Mouse (Mus musculus) embryo, embryonic 11 days (tissue): ENCODE measurements around the gene Olfr1162.
"Not testable (repeated sequence)": the region's sequence is repeated elsewhere in the genome, so short reads cannot be mapped to it uniquely, and the experiment has no call there.

ENCODE experiments used
- DNase-seq: peaks from one replicate; pipeline ENCODE4 v3.0.0-alpha.2; 2015

Gene Olfr1162

DNA sequence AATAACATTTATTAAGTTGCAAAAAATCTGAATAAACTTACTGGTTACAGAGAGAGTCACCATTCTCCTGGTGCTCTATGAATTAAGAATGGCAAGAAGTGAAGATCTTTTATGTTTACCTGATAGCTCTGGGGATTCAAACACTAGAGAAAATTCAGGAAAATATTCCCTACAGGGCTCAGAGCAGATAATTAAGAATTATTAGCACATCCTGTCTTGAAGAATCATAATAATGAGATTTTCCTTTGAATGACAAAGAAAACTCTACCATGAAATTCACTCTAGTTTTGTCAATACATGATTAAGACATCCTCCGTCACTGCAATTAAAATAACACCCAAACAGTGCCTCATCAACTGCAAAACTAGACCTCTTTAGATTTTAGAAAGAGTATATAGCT, at the start of gene Olfr1162:
TSS of gene Olfr1162 (minus strand) at position 101 of the 400 bp plus-strand sequence.
- DNase-seq = no peak

DNA sequence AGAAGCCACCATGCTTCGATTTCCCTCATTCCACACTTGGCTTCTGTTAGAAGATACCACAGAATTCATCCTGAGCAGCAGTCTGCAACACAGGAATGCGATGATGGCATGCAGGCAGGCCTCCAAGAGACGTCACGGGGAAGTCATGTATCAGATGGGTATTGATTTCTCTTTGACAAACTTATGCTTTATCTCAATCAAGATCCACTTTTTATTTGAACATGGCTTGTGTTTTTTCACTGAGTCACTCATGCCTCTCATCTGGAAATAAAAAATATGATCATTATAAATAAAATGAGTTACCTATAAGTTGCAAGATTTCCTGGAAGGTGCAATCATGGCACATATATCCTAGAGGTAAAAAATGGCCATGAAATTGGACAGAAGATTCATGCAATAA, 42.9 kb upstream of the Olfr1162 start, which contains the start of gene Olfr1164:
TSS of gene Olfr1164 (minus strand) at position 101 of the 400 bp plus-strand sequence.
- no peak for DNase-seq

DNA sequence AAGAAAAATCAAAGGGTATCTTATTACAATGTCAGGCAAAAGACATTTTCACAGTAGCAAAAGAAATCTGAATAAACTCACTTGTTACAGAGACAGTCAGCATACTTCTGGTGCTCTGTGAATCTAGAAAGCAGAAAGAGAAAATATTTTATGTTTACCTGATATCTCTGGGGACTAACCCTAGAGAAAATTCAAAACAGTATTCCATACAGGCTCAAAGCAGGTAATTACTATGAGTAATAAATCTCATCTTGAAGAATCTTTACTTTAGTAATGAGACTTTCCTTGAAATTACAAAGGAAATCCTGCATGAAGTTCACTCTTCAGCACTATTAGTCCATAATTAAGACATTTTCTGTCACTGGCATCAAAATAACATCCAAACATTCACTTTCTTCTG, 20.8 kb upstream of the Olfr1162 start, which contains the start of gene Olfr1163:
TSS of gene Olfr1163 (minus strand) at position 101 of the 400 bp plus-strand sequence.
- no peak for DNase-seq

DNA sequence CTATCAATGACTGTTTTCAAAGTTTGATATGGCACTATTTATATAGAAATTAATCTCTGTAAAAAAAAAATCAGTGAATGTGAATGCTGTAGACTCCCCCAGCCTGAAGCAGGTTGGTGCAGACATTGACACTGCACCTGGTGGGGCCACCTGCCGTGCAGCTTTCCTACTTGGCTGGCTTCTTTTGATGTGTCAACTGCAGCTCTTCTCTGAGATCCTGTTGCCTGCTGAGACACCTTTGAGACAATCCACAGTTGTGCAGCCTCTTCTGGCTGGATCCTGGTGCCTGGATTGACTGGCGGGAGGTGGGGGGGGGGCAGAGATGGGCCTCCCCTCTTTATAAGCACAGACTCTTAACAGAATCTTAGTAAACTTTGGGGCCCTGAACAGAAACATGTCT, 12.7 kb upstream of the Olfr1162 start:
- DNase-seq = no peak

DNA sequence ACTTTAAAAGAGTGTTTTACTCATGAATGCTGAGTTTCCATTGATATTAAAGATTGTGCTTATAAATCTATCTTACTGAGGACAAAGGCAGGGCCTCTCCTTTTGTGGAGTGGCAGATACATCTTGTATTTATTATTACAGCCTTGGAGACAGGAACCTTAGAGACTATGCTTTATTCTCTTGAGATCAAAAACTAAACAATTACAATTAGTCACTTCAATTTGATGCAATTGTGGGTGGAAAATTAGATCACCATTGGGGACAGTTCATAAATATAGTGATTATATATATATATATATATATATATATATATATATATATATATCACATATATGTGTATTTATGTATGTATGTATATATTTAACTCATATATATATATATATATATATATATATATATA, 13.3 kb downstream of the Olfr1162 start, which contains the start of gene Olfr73:
TSS of gene Olfr73 (minus strand) at position 101 of the 400 bp plus-strand sequence.
- DNase-seq = no peak

DNA sequence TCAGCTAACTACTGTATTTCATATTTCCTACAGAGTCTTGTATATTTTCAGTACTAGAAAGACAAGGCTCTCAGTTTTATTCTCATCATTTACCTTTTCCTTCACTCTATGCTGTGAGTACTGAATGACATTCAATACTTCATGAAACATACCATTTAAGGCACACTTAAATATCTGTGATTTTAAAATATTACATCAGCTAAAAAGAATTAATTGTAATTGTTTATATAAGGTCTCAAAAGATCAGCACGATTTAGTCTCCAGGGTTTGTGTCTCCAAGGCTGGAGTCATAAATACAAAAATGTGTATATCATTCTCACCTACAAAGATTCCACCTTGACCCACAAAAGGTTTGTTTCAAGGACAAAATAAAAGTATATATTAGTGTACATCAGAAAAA, 28.5 kb downstream of the Olfr1162 start, which contains the start of gene Olfr1161:
TSS of gene Olfr1161 (plus strand) at position 301 of the 400 bp plus-strand sequence.
- not testable (repeated sequence) for DNase-seq

DNA sequence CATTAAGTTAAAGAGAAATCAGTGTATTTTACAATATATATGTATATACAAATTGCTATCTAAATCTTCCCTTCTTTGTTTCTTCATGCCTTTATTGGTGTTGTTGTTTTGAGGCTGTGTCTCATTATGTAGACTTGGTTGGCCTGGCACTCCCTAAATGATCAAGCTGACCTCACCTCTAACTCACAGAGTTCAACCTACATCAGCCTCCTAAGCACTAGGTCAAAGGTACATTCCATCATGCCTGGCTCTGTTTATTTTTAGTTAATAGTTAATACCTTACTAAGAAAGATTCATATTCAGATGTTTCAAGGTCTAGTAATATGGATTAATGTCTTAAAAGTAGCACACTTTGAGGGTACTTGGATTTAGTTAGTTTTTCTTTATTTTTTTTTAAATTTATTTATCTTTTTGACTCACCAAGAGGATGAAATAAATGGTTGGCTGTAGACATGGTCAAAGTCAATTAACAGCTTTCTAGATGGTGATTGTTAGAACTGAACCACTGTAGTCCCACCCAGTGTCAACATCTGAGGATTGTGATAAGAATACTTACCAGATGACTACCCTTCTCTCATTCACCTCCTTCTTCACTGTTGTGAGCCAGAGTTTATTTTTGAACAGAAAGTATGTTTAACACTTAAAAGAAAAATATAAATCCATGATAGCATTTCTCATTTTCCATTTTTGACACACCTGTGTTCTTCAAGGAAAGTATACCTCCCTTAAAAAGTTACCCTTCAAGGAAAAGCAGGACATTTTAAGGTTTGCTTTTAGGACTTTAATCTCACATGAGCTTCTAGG, 43.2 kb downstream of the Olfr1162 start, which contains the start of gene Olfr1160:
TSS of gene Olfr1160 (minus strand) at position 754 of the 804 bp plus-strand sequence.
- no peak for DNase-seq
